Mouse (Mus musculus) urinary bladder, adult 2 months (tissue): ENCODE measurements around the gene 1700028J19Rik. TPM values are rescaled to one million over a fixed set of nuclear protein-coding genes. Genes with fewer than 3 reads are reported as not detected.
"Not testable (repeated sequence)": the region's sequence is repeated elsewhere in the genome, so short reads cannot be mapped to it uniquely, and the experiment has no call there.

ENCODE experiments used
- DNase-seq: peaks from one replicate; pipeline ENCODE4 v3.0.0; 2022; ENCODE audit warnings: low spot score
- polyA plus RNA-seq: library from polyadenylated mRNA; depleted of rRNA; stranded (reverse); fragments of >200 nt; gene quantifications from 2 replicates; pipeline ENCODE4 v1.2.3, GENCODE M21; 2012

The 1700028J19Rik gene
- polyA plus RNA-seq, 1 experiment, result 1.1 TPM

GRCm38 (mm10) chr7:44250732-44251275, 4.3 kb upstream of the 1700028J19Rik start:
- not testable (repeated sequence) for DNase-seq

GRCm38 (mm10) chr7:44249248-44249647, 2.8 kb upstream of the 1700028J19Rik start:
- DNase-seq, result no peak

DNA sequence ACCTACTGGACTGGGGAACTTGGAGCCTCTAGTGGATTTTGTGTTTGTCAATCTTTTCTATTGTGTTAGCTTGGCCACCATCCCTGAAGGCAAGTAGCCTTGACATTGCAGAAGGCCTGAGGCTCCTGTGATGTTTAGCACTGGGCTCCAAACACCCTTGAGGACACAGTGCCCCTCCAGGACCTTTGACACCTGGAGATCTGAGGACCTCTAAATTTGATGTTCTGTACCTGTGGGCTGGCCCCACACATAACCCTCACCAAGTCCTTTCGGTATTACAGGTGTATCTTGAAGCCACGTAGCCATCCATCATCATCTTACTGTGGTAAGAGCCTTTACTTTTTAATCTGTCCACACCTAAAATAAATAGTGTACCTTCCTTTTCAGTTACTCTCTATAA, 1.5 kb upstream of the 1700028J19Rik start:
- no peak for DNase-seq

DNA sequence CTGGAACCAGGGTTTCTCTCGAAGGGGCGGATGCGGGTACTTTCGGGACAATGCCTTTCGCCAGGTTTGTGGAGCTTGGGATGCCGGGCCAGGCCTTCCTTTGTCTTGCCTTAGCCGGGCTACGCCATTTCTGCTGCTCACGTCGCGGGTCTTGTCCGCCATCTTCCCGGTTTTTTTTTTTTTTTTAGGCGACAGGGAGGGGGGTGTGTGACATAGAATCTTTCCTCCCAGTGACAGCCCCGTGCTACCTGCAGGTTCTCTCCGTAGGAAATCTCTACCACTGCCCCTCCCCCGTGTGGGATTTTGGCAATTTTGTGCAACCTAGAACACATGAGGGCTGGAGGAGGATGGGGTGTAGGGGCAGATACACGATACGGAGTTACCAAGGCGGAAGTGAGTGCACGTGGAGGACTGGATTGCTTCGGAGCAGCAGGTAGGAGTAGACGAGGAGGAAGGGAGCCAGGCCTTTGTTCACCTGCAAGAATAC, 532 bp upstream of the 1700028J19Rik start:
- peak; percentile 42 for DNase-seq

DNA sequence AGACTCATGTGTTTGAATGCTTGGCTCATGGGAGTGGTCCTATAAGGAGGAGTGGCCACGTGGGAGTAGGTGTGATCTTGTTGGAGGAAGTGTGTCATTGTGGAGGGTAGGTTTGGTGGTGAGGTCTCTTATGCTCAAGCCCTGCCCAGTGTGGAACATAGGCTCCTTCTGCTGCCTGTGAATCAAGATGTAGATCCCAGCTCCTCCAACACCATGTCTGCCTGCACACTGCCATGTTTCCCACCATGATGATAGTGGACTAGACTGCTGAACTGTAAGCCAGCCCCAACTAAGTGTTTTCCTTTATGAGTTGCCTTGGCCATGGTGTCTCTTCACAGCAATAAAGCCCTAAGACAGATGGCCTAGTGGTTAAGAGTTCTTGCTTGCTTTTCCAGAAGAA, 2.4 kb downstream of the 1700028J19Rik start:
- DNase-seq, result no peak

GRCm38 (mm10) chr7:44241163-44241562, 5.3 kb downstream of the 1700028J19Rik start:
- DNase-seq, result no peak

- no peak for DNase-seq
These were observed 5.8 kb downstream of the 1700028J19Rik start for GRCm38 (mm10) chr7:44240712-44241111.

DNA sequence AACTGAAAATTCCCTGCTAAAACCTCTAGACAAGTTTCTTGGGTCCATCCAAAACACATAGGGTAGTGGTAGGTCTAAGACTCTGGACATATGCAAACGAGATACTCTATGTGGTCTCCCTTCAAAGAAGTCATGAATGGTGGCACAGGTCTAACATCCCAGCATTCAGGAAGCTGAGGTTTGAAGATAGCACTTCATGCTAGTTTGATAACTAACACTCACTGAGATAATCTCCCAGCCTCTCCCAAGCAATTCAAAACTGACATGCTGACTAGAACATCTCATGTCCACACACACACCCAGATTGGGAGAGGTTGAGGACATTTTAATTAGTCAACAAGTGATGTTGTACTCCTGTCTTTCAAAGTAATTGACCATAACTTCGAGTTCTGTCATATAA, 6.6 kb downstream of the 1700028J19Rik start:
- no peak for DNase-seq

- DNase-seq, result no peak
These were observed 10.6 kb downstream of the 1700028J19Rik start, which contains the start of gene Gm36864 for GRCm38 (mm10) chr7:44235909-44236308. Gene Gm36864, plus strand, starts transcription at chr7:44236177.

GRCm38 (mm10) chr7:44225076-44225475, 21.4 kb downstream of the 1700028J19Rik start, which contains the start of gene Klk1:
Gene Klk1, plus strand, starts transcription at chr7:44225360.
- DNase-seq, result no peak

- DNase-seq, result not testable (repeated sequence)
These were observed 24.2 kb downstream of the 1700028J19Rik start for GRCm38 (mm10) chr7:44222335-44222734.

GRCm38 (mm10) chr7:44221601-44222000, 24.9 kb downstream of the 1700028J19Rik start:
- not testable (repeated sequence) for DNase-seq

GRCm38 (mm10) chr7:44215645-44216044, 30.9 kb downstream of the 1700028J19Rik start, which contains the start of gene Klk1b5:
Gene Klk1b5, plus strand, starts transcription at chr7:44215945.
- no peak for DNase-seq

- no peak for DNase-seq
These were observed 38.2 kb downstream of the 1700028J19Rik start for GRCm38 (mm10) chr7:44208307-44208706.

- DNase-seq, result not testable (repeated sequence)
These were observed 39.4 kb downstream of the 1700028J19Rik start, which contains the start of gene Klk1b4 for GRCm38 (mm10) chr7:44207135-44207534. Gene Klk1b4, plus strand, starts transcription at chr7:44207435.

DNA sequence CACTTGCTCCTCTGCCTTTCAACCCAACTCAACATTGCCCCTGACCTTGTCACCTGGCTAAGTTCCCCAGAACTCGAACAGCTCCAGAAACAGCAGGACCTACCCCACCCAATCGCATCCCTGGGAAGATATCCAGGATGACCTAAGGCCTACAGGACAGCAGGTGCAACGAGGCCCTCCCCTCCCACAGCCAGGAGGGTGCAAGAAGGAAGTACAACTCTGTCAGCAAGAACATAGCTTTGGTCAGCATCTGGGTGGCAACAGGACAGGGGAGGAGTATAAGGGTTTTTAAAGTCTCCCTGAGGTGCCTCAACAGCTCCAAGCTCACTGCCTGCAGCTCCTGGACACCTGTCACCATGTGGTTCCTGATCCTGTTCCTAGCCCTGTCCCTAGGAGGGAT, 48.6 kb downstream of the 1700028J19Rik start, which contains the start of gene Klk1b3:
TSS of gene Klk1b3 (plus strand) at position 301 of the 400 bp plus-strand sequence.
- no peak for DNase-seq

GRCm38 (mm10) chr7:44193466-44193865, 53.0 kb downstream of the 1700028J19Rik start:
- DNase-seq, result peak; percentile 10

- DNase-seq, result not testable (repeated sequence)
These were observed 58.6 kb downstream of the 1700028J19Rik start, which contains the start of gene Klk1b24 for GRCm38 (mm10) chr7:44187936-44188335. Gene Klk1b24, plus strand, starts transcription at chr7:44188236.

GRCm38 (mm10) chr7:44186516-44186915, 60.0 kb downstream of the 1700028J19Rik start:
- not testable (repeated sequence) for DNase-seq
